Mouse (Mus musculus): ENCODE measurements around the gene Eif3j1.
A peak's percentile ranks its signal among the peaks of the same experiment; 100 is the strongest.
"Not testable (repeated sequence)": the region's sequence is repeated elsewhere in the genome, so short reads cannot be mapped to it uniquely, and the experiment has no call there.

Gene Eif3j1

GRCm38 (mm10) chr2:122027862-122028755, at the start of gene Eif3j1:
Gene Eif3j1 (plus strand): TSS chr2:122028546.
- peak; percentile 86 for DNase-seq (ENCODE audit: low spot score)

- DNase-seq (ENCODE audit: low spot score) = no peak
Observed at GRCm38 (mm10) chr2:121995738-121996137, 32.6 kb upstream of the Eif3j1 start.

DNA sequence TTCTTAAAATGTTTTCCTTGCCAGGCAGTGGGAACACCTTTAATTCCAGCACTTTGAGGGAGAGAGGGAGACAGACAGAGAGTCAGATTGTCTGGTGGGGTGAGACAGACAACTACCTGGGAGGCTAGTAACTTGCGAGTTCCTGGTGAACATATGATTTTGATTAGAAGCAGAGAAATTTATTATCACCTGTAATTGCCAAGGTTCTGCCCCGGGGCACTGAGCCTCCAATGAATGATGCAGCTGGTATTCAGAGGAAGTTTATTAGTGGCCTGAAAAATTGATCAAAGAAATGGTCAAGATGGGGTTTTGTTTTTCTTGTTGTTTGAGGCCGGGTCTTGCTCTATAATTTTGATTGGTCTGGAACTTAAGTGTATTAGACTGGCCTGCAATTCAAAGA, 19.5 kb upstream of the Eif3j1 start:
- no peak for DNase-seq (ENCODE audit: low spot score)

DNA sequence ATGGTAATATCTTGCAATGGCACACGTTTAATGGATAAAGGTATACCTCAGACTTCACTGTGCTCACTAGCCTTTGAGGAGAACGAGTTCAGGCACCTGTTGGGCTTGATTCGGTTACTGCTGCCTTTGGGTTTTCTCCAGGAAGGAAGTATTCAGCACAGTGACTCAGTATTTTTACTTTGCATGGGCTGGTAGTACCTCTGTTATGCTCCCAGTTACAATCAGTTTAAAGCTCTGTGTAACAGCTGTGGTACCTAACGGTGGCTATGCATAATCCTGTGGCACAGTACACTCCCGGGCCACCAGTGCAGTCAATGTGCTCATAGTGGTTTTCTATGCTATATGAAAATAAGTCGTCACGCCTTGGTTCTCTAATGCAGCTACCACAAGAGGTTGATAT, 16.9 kb upstream of the Eif3j1 start:
- no peak for DNase-seq (ENCODE audit: low spot score)

- DNase-seq (ENCODE audit: low spot score) = no peak
Observed at GRCm38 (mm10) chr2:122018705-122019104, 9.6 kb upstream of the Eif3j1 start.

GRCm38 (mm10) chr2:122022284-122022683, 6.1 kb upstream of the Eif3j1 start:
- no peak for DNase-seq (ENCODE audit: low spot score)

DNA sequence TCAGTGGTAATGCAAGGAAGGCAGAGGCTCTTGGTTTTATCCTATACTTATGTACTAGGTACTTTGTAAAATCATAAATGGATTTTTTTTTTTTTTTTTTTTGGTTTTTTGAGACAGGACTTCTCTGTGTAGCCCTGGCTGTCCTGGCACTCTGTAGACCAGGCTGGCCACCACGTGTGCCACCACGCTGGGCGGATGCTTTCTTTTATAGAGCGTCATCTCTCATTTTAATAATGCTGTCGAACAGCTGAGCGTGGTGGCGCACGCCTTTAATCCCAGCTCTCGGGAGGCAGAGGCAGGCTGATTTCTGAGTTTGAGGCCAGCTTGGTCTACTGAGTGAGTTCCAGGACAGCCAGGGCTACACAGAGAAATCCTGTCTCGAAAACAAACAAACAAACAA, 1.3 kb upstream of the Eif3j1 start:
- not testable (repeated sequence) for DNase-seq (ENCODE audit: low spot score)

GRCm38 (mm10) chr2:122028756-122029700, 682 bp downstream of the Eif3j1 start:
- DNase-seq (ENCODE audit: low spot score) = peak; percentile 48

DNA sequence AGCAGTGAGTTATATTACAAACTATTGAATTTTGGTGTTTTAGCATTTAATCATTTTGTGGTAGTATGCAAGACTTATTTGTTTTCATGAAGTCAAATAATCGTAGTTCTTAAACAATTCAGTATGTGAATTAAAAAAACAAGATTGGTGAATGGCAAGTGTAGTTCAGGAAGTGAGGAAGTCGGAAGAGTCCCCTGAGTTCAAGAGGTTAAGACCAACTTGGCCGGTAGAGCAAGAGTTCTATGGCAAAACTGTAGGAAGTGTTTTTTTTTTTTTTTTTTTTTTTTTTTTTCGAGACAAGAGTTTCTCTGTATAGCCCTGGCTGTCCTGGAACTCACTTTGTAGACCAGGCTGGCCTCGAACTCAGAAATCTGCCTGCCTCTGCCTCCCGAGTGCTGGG, 3.6 kb downstream of the Eif3j1 start:
- no peak for DNase-seq (ENCODE audit: low spot score)

DNA sequence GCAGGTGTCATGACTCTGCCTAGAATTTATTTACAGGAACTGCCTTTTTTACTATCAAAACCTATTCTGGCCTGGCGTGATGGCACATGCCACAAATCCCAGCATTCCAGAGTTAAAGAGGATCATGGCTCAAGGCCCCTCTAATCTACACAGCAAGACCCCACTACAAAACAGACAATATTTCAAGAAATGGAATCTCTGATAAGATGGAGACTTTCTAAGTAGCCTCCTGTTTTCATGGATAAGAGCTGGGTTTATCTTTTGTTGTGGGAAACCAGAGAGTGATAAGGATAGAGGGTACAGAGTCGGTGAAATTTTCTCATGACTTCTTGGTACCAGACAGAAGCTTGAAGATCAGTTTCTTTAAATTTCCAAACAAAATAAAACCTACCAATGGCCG, 7.7 kb downstream of the Eif3j1 start:
- DNase-seq (ENCODE audit: low spot score) = no peak

- DNase-seq (ENCODE audit: low spot score) = no peak
Observed at GRCm38 (mm10) chr2:122043926-122044325, 15.6 kb downstream of the Eif3j1 start.

DNA sequence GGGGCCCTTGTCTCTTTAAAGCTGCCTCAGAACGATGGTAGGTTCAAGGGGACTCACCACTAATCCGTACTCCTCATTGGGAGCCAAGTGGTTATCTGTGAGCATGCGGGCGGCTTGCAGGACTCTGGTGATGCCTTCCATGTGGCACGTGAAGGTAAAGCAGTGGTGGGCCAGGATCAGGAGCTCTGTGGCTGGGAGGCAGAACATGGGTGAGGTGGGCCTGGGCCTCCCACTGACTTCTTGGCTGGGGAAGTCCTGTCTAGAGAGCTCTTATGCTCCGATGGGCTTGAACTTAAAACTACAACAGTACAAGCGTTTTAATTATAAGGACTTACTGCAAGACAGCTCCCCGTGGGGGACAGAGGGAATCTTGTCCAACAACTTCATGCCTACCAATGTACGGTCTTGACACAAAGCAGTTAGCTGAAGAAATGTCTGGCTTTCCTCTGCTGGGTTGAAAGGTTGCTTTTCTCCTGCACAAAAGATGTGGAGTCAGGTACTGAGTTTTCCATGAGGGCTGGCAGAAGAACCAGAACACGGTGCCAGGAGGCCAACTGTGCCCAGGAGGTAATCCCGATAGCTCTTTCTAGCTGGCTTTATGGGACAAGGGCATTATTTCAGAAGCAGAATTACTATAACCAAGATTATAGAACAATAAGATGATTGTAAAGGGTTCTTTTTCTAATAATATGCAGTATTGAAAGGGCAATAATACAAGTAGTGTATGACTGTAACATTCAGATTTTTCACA, 31.2 kb downstream of the Eif3j1 start:
- no peak for DNase-seq (ENCODE audit: low spot score)

GRCm38 (mm10) chr2:122065200-122065969, 37.0 kb downstream of the Eif3j1 start:
- DNase-seq (ENCODE audit: low spot score) = peak; percentile 32

GRCm38 (mm10) chr2:122066241-122066640, 37.9 kb downstream of the Eif3j1 start:
- no peak for DNase-seq (ENCODE audit: low spot score)

DNA sequence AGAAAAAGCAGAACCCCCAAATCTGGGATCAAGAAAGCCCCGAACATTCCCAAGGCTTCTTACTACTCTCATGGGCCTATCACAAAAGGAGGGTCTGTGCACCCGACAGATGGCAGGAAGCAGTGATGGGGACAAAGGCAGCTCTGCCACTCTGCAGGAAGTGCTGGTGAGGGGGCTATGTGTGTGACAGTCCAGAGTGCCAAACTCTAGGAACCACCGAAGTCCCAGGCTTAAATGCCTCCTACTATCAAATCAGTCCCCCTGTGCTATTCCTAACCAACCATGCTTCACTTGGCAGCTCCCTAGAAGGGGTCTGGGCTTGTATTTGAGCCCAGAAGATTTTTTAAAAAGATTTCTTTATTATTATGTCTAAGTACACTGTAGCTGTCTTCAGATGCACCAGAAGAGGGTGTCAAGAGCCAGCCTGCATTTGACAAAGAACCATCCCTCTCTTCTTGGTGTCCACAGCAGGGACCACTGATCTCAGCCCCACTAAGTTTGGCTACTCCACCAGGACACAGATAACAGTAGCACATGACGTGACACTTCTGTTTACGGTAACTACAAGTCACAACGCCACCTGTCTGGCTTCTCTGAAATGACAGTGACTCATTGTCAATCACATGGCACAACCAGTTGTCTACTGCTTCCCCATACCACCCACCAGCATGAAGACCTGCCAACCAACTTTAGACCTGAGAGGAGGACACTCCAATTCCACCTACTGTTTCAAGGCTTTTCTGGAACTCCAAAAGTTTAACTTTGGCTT, 41.0 kb downstream of the Eif3j1 start:
- no peak for DNase-seq (ENCODE audit: low spot score)

DNA sequence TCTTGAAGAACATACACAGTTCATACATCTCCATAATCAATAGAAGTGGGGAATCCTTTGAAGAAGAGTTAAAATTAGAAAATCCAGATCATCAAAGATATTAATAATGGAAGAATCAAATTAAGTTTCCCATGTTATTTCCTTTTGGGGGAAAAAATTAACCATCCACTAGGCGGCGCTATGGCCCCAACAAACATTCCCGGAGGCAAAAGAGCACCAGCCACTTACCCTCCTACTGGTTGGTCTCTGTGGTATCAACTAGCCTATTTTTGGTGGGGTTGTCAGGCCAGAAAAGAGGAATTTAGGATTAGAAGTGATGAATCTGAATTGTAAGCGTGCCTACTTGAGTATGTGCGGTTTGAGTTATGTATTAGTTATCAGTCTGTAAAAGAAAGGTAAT, 41.6 kb downstream of the Eif3j1 start:
- DNase-seq (ENCODE audit: low spot score) = peak; percentile 64

GRCm38 (mm10) chr2:122081728-122082456, 53.5 kb downstream of the Eif3j1 start:
- no peak for DNase-seq (ENCODE audit: low spot score)

DNA sequence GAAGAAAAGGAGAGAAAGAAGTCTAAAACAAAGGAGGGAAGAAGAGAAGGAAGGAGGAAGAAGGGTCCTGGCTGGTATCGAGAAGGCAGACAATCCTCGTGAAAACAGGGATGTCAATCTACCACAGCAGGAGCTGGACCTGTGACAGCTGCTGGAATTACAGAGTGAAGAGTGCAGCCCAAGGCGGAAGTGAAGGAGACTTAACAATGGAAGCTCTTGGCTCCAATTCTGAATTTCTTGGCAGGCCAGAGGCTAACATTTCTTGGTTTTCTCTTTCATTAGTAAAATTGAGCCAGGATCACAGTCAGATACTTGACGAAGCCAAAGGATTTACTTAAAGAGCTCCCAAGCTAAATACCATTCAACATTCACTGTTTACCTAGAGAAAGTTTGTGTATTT, 58.1 kb downstream of the Eif3j1 start:
- DNase-seq (ENCODE audit: low spot score) = no peak

DNA sequence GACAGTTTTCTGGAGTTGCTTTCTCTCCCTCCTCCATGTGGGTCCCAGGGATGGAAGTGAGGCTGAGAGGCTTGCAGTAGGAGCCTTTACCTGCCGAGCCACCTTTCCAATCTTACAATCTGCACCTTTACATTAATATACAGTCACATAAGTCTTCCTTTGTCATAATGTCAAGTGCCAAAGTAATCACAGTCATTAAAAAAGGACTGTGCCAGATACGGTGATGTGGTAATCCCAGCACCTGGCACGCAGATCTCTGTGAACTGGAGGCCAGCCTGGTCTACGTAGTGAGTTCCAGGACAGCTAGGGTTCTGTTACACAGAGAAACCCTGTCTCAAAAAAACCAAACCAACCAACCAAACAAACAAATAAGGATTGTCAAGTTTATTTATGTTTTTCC, 65.5 kb downstream of the Eif3j1 start:
- DNase-seq (ENCODE audit: low spot score) = no peak

DNA sequence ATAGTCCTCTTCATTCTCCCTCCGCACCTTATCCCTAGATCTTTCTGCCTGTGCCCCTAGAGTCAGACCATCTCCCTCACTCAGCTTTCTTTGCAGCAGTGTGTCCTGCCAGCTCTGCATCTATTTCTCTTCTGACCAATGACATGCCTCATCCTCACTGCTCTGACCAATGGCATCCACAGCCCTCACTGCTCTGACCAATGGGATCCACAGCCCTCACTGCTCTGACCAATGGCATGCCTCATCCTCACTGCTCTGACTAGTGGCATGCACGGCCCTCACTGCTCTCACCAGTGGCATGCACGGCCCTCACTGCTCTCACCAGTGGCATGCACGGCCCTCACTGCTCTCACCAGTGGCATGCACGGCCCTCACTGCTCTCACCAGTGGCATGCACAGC, 69.3 kb downstream of the Eif3j1 start:
- DNase-seq (ENCODE audit: low spot score) = not testable (repeated sequence)
